Mouse (Mus musculus): ENCODE data around the gene Gse1. TPM values are rescaled to one million over a fixed set of nuclear protein-coding genes. Genes with fewer than 3 reads are reported as not detected.
A peak's percentile ranks its signal among the peaks of the same experiment; 100 is the strongest.
"Not testable (repeated sequence)": the region's sequence is repeated elsewhere in the genome, so short reads cannot be mapped to it uniquely, and the experiment has no call there.

Gene Gse1
- total RNA-seq, 4 experiments from 2014 or later = 114 to 136 (median 127) TPM

GRCm38 (mm10) chr8:120343582-120343981 is 115.3 kb downstream of the Gse1 start:
- no peak for DNase-seq (ENCODE audit: low spot score in 2 of 2)

- DNase-seq (ENCODE audit: low spot score in 2 of 2) = no peak
Observed at GRCm38 (mm10) chr8:120344166-120344565, 115.9 kb downstream of the Gse1 start.

GRCm38 (mm10) chr8:120344583-120344982 is 116.3 kb downstream of the Gse1 start:
- DNase-seq (ENCODE audit: low spot score in 2 of 2) = no peak

- DNase-seq (ENCODE audit: low spot score in 2 of 2) = no peak
Observed at GRCm38 (mm10) chr8:120347734-120348341, 119.6 kb downstream of the Gse1 start.

GRCm38 (mm10) chr8:120348922-120349321 is 120.7 kb downstream of the Gse1 start:
- no peak for DNase-seq (ENCODE audit: low spot score in 2 of 2)

- DNase-seq (ENCODE audit: low spot score in 2 of 2) = no peak
Observed at GRCm38 (mm10) chr8:120351332-120352071, 123.2 kb downstream of the Gse1 start.

- no peak for DNase-seq (ENCODE audit: low spot score in 2 of 2)
Observed at GRCm38 (mm10) chr8:120352096-120352495, 123.8 kb downstream of the Gse1 start.

GRCm38 (mm10) chr8:120356067-120356466 is 127.8 kb downstream of the Gse1 start:
- no peak for DNase-seq (ENCODE audit: low spot score in 2 of 2)

GRCm38 (mm10) chr8:120357504-120357903 is 129.2 kb downstream of the Gse1 start:
- no peak for DNase-seq (ENCODE audit: low spot score in 2 of 2)

GRCm38 (mm10) chr8:120361301-120361700 is 133.0 kb downstream of the Gse1 start:
- peak; percentile 58 to 64 for DNase-seq (ENCODE audit: low spot score in 2 of 2)

GRCm38 (mm10) chr8:120363552-120364071 is 135.4 kb downstream of the Gse1 start:
- no peak for DNase-seq (ENCODE audit: low spot score in 2 of 2)

- no peak for DNase-seq (ENCODE audit: low spot score in 2 of 2)
Observed at GRCm38 (mm10) chr8:120364093-120364725, 136.0 kb downstream of the Gse1 start.

GRCm38 (mm10) chr8:120366840-120367239 is 138.6 kb downstream of the Gse1 start:
- no peak for DNase-seq (ENCODE audit: low spot score in 2 of 2)

GRCm38 (mm10) chr8:120368191-120368590 is 139.9 kb downstream of the Gse1 start:
- DNase-seq (ENCODE audit: low spot score in 2 of 2) = not testable (repeated sequence)

- DNase-seq (ENCODE audit: low spot score in 2 of 2) = peak; percentile 86 to 89
Observed at GRCm38 (mm10) chr8:120368814-120369649, 140.8 kb downstream of the Gse1 start.

- no peak for DNase-seq (ENCODE audit: low spot score in 2 of 2)
Observed at GRCm38 (mm10) chr8:120369956-120370355, 141.7 kb downstream of the Gse1 start.

- no peak for DNase-seq (ENCODE audit: low spot score in 2 of 2)
Observed at GRCm38 (mm10) chr8:120370461-120370860, 142.2 kb downstream of the Gse1 start.

GRCm38 (mm10) chr8:120371146-120371545 is 142.9 kb downstream of the Gse1 start:
- DNase-seq (ENCODE audit: low spot score in 2 of 2) = no peak

- no peak for DNase-seq (ENCODE audit: low spot score in 2 of 2)
Observed at GRCm38 (mm10) chr8:120371725-120372457, 143.6 kb downstream of the Gse1 start.

GRCm38 (mm10) chr8:120372684-120373083 is 144.4 kb downstream of the Gse1 start:
- DNase-seq (ENCODE audit: low spot score in 2 of 2) = no peak

GRCm38 (mm10) chr8:120373621-120374020 is 145.4 kb downstream of the Gse1 start:
- no peak for DNase-seq (ENCODE audit: low spot score in 2 of 2)
